Mouse (Mus musculus) CD4-positive naive resting alpha-beta T cell, adult 57 days (primary cell): ENCODE results near the gene Dguok. TPM values are rescaled to one million over a fixed set of nuclear protein-coding genes. Genes with fewer than 3 reads are reported as not detected.

Source experiments
- total RNA-seq: library from RNA; stranded (reverse); gene quantifications from one replicate; pipeline ENCODE4 v1.2.4, GENCODE M21; 2023

Dguok gene
- total RNA-seq = 52.4 TPM

DNA sequence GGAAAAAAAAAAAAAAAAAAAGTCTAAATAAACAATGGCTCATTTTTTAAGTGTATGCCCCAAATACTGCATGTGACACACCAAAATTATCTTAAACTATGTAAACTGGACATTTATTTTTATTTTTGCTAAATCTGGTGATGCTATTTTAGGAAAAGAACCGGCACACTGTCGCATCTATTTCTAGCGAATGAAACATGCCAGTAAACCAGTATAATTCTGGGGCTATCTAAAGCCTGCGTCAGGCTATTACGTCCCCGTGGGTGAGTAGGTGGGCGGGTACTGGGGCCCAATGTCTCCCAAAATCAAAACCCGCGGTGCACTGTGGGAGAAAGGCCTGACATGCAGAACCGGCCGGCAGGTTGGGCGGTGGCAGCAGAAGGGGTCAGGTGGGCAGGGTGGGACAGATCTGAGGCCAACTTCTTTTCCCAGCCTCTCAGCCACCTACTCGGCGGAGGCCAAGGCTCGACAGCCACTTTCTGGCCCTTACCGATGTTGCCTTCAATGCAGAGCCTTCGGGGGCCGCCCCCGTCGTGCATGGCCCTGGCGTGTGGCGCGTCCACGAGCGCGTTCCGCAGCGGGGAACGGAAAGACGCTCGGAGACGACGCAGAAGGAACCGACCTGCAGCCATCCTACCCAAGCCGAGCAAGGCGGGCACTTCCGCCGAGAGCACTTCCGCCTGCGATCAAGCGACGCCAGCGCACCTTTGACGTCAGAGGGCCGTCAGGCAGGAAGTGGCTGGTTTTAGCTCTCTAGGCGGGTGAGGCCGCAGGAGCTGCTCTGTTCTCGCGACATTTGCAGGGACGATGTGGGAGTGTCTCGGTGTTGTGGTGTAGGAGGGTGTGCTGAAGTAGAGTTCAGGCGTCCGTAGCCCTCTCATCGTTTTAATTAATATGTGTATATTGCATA, at the start of gene Dguok:
Dguok (minus strand) TSS at position 712 of the 910 bp plus-strand sequence.

DNA sequence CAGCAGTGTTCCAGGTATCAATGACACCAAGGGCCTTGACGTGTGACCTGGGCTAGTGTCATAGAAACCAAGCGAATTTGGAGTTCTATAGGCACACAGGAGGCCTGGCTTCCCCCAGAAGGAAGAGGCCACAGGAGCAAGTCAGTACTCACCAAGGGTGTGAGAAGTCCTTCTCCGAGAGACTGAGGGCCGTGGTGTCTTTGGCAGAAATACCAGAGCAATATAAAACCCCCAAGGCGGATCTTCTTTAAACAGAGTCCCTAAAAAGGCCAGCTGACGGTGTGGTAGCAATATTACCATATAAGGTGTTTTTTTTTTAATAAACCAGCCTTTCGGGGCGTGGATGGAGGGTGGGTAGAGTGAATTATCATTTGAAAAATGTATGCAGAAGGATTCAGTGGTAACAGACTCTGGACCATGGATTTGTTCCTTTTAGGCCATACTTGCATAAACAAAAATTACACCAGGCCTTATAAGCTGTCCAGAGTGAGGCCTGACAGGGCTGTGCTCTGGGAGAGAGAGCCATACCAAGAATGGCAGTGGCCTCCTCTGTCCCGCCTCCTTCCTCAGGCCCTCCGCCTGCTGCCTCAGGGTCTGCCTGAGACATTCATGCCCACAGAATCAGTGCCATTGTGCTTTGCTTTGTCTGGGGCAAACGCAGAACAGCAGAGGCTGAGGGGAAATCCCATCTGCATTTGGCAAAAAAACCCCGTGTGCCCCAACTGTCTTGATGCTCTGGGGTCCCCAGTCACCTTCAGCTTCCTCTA, 29.4 kb upstream of the Dguok start, which contains the start of gene Actg2:
Actg2 (minus strand) TSS at position 238 of the 767 bp plus-strand sequence.

DNA sequence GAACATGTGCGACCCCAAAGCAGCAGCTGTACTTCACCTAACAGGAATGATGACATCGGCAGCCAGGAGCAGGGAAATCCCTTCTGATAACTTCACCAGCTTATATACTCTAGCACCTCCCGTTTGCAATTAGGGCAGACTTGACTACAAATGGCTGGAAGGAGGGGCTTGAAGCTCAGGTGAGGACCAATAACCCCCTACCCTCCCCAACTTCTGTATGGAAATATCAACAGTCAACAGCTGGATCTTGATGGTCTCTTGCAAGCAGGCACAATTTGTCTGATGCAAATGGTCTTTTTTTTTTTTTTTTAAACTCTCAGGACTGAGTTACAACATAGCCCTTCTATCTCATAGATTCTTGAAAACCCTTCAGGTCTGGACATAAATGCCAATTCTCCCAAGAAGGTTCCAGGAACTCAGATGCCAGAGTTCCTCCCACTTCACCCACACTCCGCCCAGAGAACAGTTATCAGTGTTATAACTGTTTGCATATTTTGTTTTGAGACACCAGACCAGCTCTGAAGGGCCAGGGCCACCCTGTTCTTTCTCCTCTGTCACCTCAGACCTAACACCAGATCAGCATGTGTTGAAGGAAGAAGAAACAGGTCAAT, 47.6 kb downstream of the Dguok start, which contains the start of gene Tet3:
Tet3 (minus strand) TSS at position 51 of the 611 bp plus-strand sequence.

Other genes starting within 250 kb of the Dguok start
- gene Mthfd2, start 181.1 kb downstream of the Dguok start, total RNA-seq = 48.9 TPM
- gene Mob1a, start 181.0 kb downstream of the Dguok start, total RNA-seq = 97.1 TPM
- 28.4 TPM for gene Bola3, start 157.8 kb downstream of the Dguok start, total RNA-seq
- 191 TPM for gene Tet3, start 47.9 kb downstream of the Dguok start, total RNA-seq
- not detected for gene Actg2, start 29.3 kb upstream of the Dguok start, total RNA-seq
- gene Stambp, start 65.8 kb upstream of the Dguok start, total RNA-seq = 20.4 TPM
- not detected for gene Clec4f, start 149.2 kb upstream of the Dguok start, total RNA-seq
- 0.50 TPM for gene Cd207, start 170.9 kb upstream of the Dguok start, total RNA-seq
- not detected for gene Vax2, start 204.3 kb upstream of the Dguok start, total RNA-seq
- gene Atp6v1b1, start 236.0 kb upstream of the Dguok start, total RNA-seq = not detected